Mouse (Mus musculus): ENCODE results near the gene Ubr2. TPM values are rescaled to one million over a fixed set of nuclear protein-coding genes. Genes with fewer than 3 reads are reported as not detected.

The Ubr2 gene
- polyA plus RNA-seq, 1 experiment from 2014 or later, result 23.7 TPM

GRCm38 (mm10) chr17:46885910-46886643 is 124.3 kb downstream of the Ubr2 start:
- Histone ChIP-seq H3K4me2 (replicated peaks) (no peak overlapping the region), H3K27me3 (0 out of 2 replicates have a peak, but pooled peaks cover 3% of the 10 kb centered on the region), H3K4me1 (peaks cover 11% of the 10 kb centered on the region; the same call in 1 of the 2 replicates), H3K9ac (no peak overlapping the region), H3K4me3 (no peak overlapping the region), H3K36me3 (no peaks in the 10 kb centered on the region), H3K27ac (no peak overlapping the region), H3K9me3 (replicated peaks) (no peaks in the 10 kb centered on the region)
- 53% methylated on average over 17 of the region's 17 CpGs for WGBS
- ATAC-seq (ENCODE audit: low FRiP score), result no peak

- 85% methylated on average over 11 of the region's 11 CpGs for WGBS
- Histone ChIP-seq H3K27me3 (0 out of 2 replicates have a peak, but pooled peaks cover 3% of the 10 kb centered on the region), H3K27ac (no peak overlapping the region), H3K4me1 (peaks cover 11% of the 10 kb centered on the region; the same call in 1 of the 2 replicates), H3K9me3 (replicated peaks) (no peaks in the 10 kb centered on the region), H3K36me3 (no peaks in the 10 kb centered on the region), H3K4me3 (no peak overlapping the region), H3K9ac (no peak overlapping the region), H3K4me2 (replicated peaks) (no peak overlapping the region)
- ATAC-seq (ENCODE audit: low FRiP score), result no peak
These were observed 125.0 kb downstream of the Ubr2 start for GRCm38 (mm10) chr17:46885218-46885909.

GRCm38 (mm10) chr17:46884766-46885165 is 125.6 kb downstream of the Ubr2 start:
- H3K36me3 ChIP-seq, result no peaks in the 10 kb centered on the region
- WGBS, result 88% methylated on average over 6 of the region's 6 CpGs
- no peak for ATAC-seq (ENCODE audit: low FRiP score)

GRCm38 (mm10) chr17:46883107-46883506 is 127.2 kb downstream of the Ubr2 start:
- 90% methylated on average over 9 of the region's 9 CpGs for WGBS
- no peaks in the 10 kb centered on the region for H3K36me3 ChIP-seq
- no peak overlapping the region for H3K4me3 ChIP-seq
- 0 out of 2 replicates have a peak, but pooled peaks cover 3% of the 10 kb centered on the region for H3K27me3 ChIP-seq
- ATAC-seq (ENCODE audit: low FRiP score), result no peak
- H3K9me3 ChIP-seq (replicated peaks), result no peaks in the 10 kb centered on the region
- 0 out of 2 replicates have a peak, but pooled peaks cover 10% of the 10 kb centered on the region for H3K4me1 ChIP-seq
- H3K27ac ChIP-seq, result no peak overlapping the region
- H3K9ac ChIP-seq, result no peak overlapping the region
- no peak overlapping the region for H3K4me2 ChIP-seq (replicated peaks)

More at GRCm38 (mm10) chr17:46884766-46885165, 125.6 kb downstream of the Ubr2 start:
- H3K27me3 ChIP-seq, result 0 out of 2 replicates have a peak, but pooled peaks cover 3% of the 10 kb centered on the region
- H3K9ac ChIP-seq, result no peak overlapping the region
- peaks cover 11% of the 10 kb centered on the region; the same call in 1 of the 2 replicates for H3K4me1 ChIP-seq
- no peak overlapping the region for H3K4me3 ChIP-seq
- no peak overlapping the region for H3K27ac ChIP-seq
- no peak overlapping the region for H3K4me2 ChIP-seq (replicated peaks)
- H3K9me3 ChIP-seq (replicated peaks), result no peaks in the 10 kb centered on the region

- H3K9ac ChIP-seq, result no peak overlapping the region
- H3K36me3 ChIP-seq, result no peaks in the 10 kb centered on the region
- H3K4me3 ChIP-seq, result no peak overlapping the region
- H3K9me3 ChIP-seq (replicated peaks), result no peaks in the 10 kb centered on the region
- 82% methylated on average over 6 of the region's 6 CpGs for WGBS
- ATAC-seq (ENCODE audit: low FRiP score), result no peak
- H3K27me3 ChIP-seq, result 0 out of 2 replicates have a peak, but pooled peaks cover 3% of the 10 kb centered on the region
- H3K27ac ChIP-seq, result no peak overlapping the region
- H3K4me1 ChIP-seq, result peaks cover 10% of the 10 kb centered on the region; the same call in 1 of the 2 replicates
- no peak overlapping the region for H3K4me2 ChIP-seq (replicated peaks)
These were observed 128.6 kb downstream of the Ubr2 start for GRCm38 (mm10) chr17:46881728-46882127.

GRCm38 (mm10) chr17:46880322-46880721 is 130.0 kb downstream of the Ubr2 start:
- ATAC-seq (ENCODE audit: low FRiP score), result no peak
- WGBS, result 77% methylated on average over 2 of the region's 2 CpGs
- H3K27ac ChIP-seq, result no peak overlapping the region

GRCm38 (mm10) chr17:46879841-46880311 is 130.5 kb downstream of the Ubr2 start:
- Histone ChIP-seq H3K36me3 (no peaks in the 10 kb centered on the region), H3K4me1 (peaks cover 6% of the 10 kb centered on the region; the same call in 1 of the 2 replicates), H3K27me3 (0 out of 2 replicates have a peak, but pooled peaks cover 3% of the 10 kb centered on the region), H3K9me3 (replicated peaks) (no peaks in the 10 kb centered on the region), H3K4me2 (replicated peaks) (no peak overlapping the region), H3K9ac (no peak overlapping the region), H3K27ac (peak overlapping the region; percentile 52), H3K4me3 (no peak overlapping the region)
- peak; percentile 50; the same call in 1 of the 2 replicates for ATAC-seq (ENCODE audit: low FRiP score)
- 45% methylated on average over 14 of the region's 14 CpGs for WGBS

More at GRCm38 (mm10) chr17:46880322-46880721, 130.0 kb downstream of the Ubr2 start:
- Histone ChIP-seq H3K4me1 (peaks cover 6% of the 10 kb centered on the region; the same call in 1 of the 2 replicates), H3K9me3 (replicated peaks) (no peaks in the 10 kb centered on the region), H3K9ac (no peak overlapping the region), H3K27me3 (0 out of 2 replicates have a peak, but pooled peaks cover 3% of the 10 kb centered on the region), H3K36me3 (no peaks in the 10 kb centered on the region), H3K4me3 (no peak overlapping the region), H3K4me2 (replicated peaks) (no peak overlapping the region)

Other genes with a start within 250 kb of the Ubr2 start
- 0.17 and 0.53 TPM in 2 replicates for gene Ptcra, start 246.8 kb downstream of the Ubr2 start, polyA plus RNA-seq (2016; fragmentation: Nextera tagmentation; extraction: Ambion mirVana)
- 41.1 and 54.7 TPM in 2 replicates for gene 2310039H08Rik, start 237.9 kb downstream of the Ubr2 start, polyA plus RNA-seq (2016; fragmentation: Nextera tagmentation; extraction: Ambion mirVana)
- gene Rpl7l1, start 227.9 kb downstream of the Ubr2 start, polyA plus RNA-seq (2016; fragmentation: Nextera tagmentation; extraction: Ambion mirVana), result 130 and 141 TPM in 2 replicates
- 7.6 and 8.1 TPM in 2 replicates for gene Bicral, start 152.1 kb downstream of the Ubr2 start, polyA plus RNA-seq (2016; fragmentation: Nextera tagmentation; extraction: Ambion mirVana)
- 74.5 and 82.9 TPM in 2 replicates for gene Tbcc, start 119.9 kb downstream of the Ubr2 start, polyA plus RNA-seq (2016; fragmentation: Nextera tagmentation; extraction: Ambion mirVana)
- not detected in 2 replicates for gene Prph2, start 100.1 kb downstream of the Ubr2 start, polyA plus RNA-seq (2016; fragmentation: Nextera tagmentation; extraction: Ambion mirVana)